Mouse (Mus musculus): ENCODE measurements around the gene Serpina3k.
"Not testable (repeated sequence)": the region's sequence is repeated elsewhere in the genome, so short reads cannot be mapped to it uniquely, and the experiment has no call there.

The Serpina3k gene

DNA sequence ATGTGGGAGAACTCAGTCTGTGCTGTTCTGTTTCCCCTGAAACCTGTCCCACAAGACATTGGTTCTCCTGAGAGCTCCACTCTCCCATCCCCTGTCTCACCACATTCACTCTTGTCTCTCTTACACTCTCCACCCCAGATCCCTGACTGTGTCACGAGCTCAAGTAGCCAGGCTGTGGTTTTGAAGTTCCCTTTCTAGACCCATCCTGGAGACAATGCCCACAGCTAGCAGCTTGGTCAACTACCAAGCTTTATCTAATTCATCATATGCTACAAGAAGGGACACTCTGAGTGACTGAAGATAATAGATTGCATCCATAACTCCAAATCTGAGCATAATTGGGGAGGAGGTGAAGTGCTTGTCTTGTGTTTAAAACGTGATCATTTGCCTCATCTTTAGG, 52.8 kb downstream of the Serpina3k start:
- DNase-seq: not testable (repeated sequence)
